Mouse (Mus musculus): ENCODE measurements around the gene Arf5. TPM values are rescaled to one million over a fixed set of nuclear protein-coding genes. Genes with fewer than 3 reads are reported as not detected.

The Arf5 gene
- total and polyA plus RNA-seq, 3 experiments = 92.8 to 292 TPM; not detected in 1

- no peak for DNase-seq (ENCODE audit: low read depth, low spot score)
- TF ChIP-seq TBP (IDR thresholded peaks at IDR 0.05; ENCODE audit: low read depth, low read length) (no peak), MAFK (IDR thresholded peaks at IDR 0.05; ENCODE audit: borderline replicate concordance, low read depth, low read length) (no peak), TCF12 (IDR thresholded peaks at IDR 0.05; ENCODE audit: low read depth, low read length) (no peak), BHLHE40 (IDR thresholded peaks at IDR 0.05; ENCODE audit: borderline replicate concordance, low read depth, low read length) (no peak), MEF2A (IDR thresholded peaks at IDR 0.05; ENCODE audit: extremely low read depth, insufficient replicate concordance, low read depth, low read length, poor library complexity, severe bottlenecking) (no peak), TAL1 (IDR thresholded peaks at IDR 0.05; ENCODE audit: low read length) (no peak), UBTF (IDR thresholded peaks at IDR 0.05; ENCODE audit: borderline replicate concordance, insufficient read depth, low read depth, low read length) (no peak), RCOR1 (IDR thresholded peaks at IDR 0.05; ENCODE audit: low read depth, low read length) (no peak), NRF1 (IDR thresholded peaks at IDR 0.05; ENCODE audit: insufficient read depth, low read depth, low read length, poor library complexity, severe bottlenecking) (no peak), MAX (IDR thresholded peaks at IDR 0.05; ENCODE audit: low read length) (no peak), ZKSCAN1 (IDR thresholded peaks at IDR 0.05; ENCODE audit: low read depth, low read length) (no peak), HCFC1 (IDR thresholded peaks at IDR 0.05; ENCODE audit: low read depth, low read length) (no peak), KAT2A (conservative IDR thresholded peaks at IDR 0.05; ENCODE audit: low read depth, low read length) (no peak), MAZ (IDR thresholded peaks at IDR 0.05; ENCODE audit: low read depth, low read length) (no peak), SMC3 (IDR thresholded peaks at IDR 0.05; ENCODE audit: low read depth, low read length) (no peak), POLR2A (IDR thresholded peaks at IDR 0.05; ENCODE audit: control insufficient read depth in 1 of 2, insufficient read depth in 1 of 2, low read depth in 1 of 2, low read length in 2 of 2, poor library complexity in 1 of 2) (no peak), E2F4 (IDR thresholded peaks at IDR 0.05; ENCODE audit: borderline replicate concordance, low read depth, low read length) (no peak)
- no peak overlapping the region for H3K9ac ChIP-seq (ENCODE audit: control insufficient read depth, low read depth, low read length, poor library complexity, severe bottlenecking)
- no peaks in the 10 kb centered on the region for H3K4me1 ChIP-seq (ENCODE audit: control insufficient read depth in 1 of 2, insufficient read depth in 2 of 2, low read length in 2 of 2)
- H3K79me2 ChIP-seq (ENCODE audit: control insufficient read depth, insufficient read depth, low read length, poor library complexity) = no peaks in the 10 kb centered on the region
- no peaks in the 10 kb centered on the region for H3K9me3 ChIP-seq (replicated peaks; ENCODE audit: insufficient read depth, low read length)
- peaks cover 8 to 10% of the 10 kb centered on the region in 2 experiments for H3K27me3 ChIP-seq (ENCODE audit: control insufficient read depth in 1 of 2, insufficient read depth in 2 of 2, low read length in 2 of 2)
- no peak overlapping the region for H3K4me3 ChIP-seq (ENCODE audit: control insufficient read depth in 1 of 2, insufficient read depth in 1 of 2, low read depth in 2 of 2, low read length in 2 of 2)
- no peak overlapping the region for H3K27ac ChIP-seq (ENCODE audit: control insufficient read depth, low read depth, low read length)
- H3K36me3 ChIP-seq (ENCODE audit: control insufficient read depth in 1 of 2, insufficient read depth in 2 of 2, low read length in 2 of 2) = no peaks in the 10 kb centered on the region
Observed at GRCm38 (mm10) chr6:28450977-28451376, 27.6 kb downstream of the Arf5 start.

- H3K27ac ChIP-seq (ENCODE audit: control insufficient read depth, low read depth, low read length) = no peak overlapping the region
- H3K4me1 ChIP-seq (ENCODE audit: control insufficient read depth in 1 of 2, insufficient read depth in 2 of 2, low read length in 2 of 2) = no peaks in the 10 kb centered on the region
- no peak overlapping the region for H3K9ac ChIP-seq (ENCODE audit: control insufficient read depth, low read depth, low read length, poor library complexity, severe bottlenecking)
Observed at GRCm38 (mm10) chr6:28459221-28459668, 35.9 kb downstream of the Arf5 start.

More at GRCm38 (mm10) chr6:28459221-28459668, 35.9 kb downstream of the Arf5 start:
- Histone ChIP-seq H3K4me3 (ENCODE audit: control insufficient read depth in 1 of 2, insufficient read depth in 1 of 2, low read depth in 2 of 2, low read length in 2 of 2) (no peak overlapping the region), H3K27me3 (ENCODE audit: control insufficient read depth in 1 of 2, insufficient read depth in 2 of 2, low read length in 2 of 2) (peaks cover 6% of the 10 kb centered on the region in 2 experiments), H3K36me3 (ENCODE audit: control insufficient read depth in 1 of 2, insufficient read depth in 2 of 2, low read length in 2 of 2) (no peaks in the 10 kb centered on the region), H3K79me2 (ENCODE audit: control insufficient read depth, insufficient read depth, low read length, poor library complexity) (no peaks in the 10 kb centered on the region), H3K9me3 (replicated peaks; ENCODE audit: insufficient read depth, low read length) (no peaks in the 10 kb centered on the region)
- TF ChIP-seq E2F4 (IDR thresholded peaks at IDR 0.05; ENCODE audit: borderline replicate concordance, low read depth, low read length) (no peak), ZKSCAN1 (IDR thresholded peaks at IDR 0.05; ENCODE audit: low read depth, low read length) (no peak), RCOR1 (IDR thresholded peaks at IDR 0.05; ENCODE audit: low read depth, low read length) (no peak), TBP (IDR thresholded peaks at IDR 0.05; ENCODE audit: low read depth, low read length) (no peak), MYC (IDR thresholded peaks at IDR 0.05; ENCODE audit: low read depth, low read length) (no peak), ZNF384 (IDR thresholded peaks at IDR 0.05; ENCODE audit: low read depth, low read length) (no peak), USF1 (IDR thresholded peaks at IDR 0.05; ENCODE audit: low read depth, low read length) (no peak), MYB (IDR thresholded peaks at IDR 0.05; ENCODE audit: low read depth, low read length) (no peak), JUND (IDR thresholded peaks at IDR 0.05; ENCODE audit: low read depth, low read length) (no peak), MXI1 (IDR thresholded peaks at IDR 0.05; ENCODE audit: low read depth, low read length) (no peak), GABPA (IDR thresholded peaks at IDR 0.05; ENCODE audit: low read depth, low read length) (no peak), SMC3 (IDR thresholded peaks at IDR 0.05; ENCODE audit: low read depth, low read length) (no peak), MEF2A (IDR thresholded peaks at IDR 0.05; ENCODE audit: extremely low read depth, insufficient replicate concordance, low read depth, low read length, poor library complexity, severe bottlenecking) (no peak), NELFE (IDR thresholded peaks at IDR 0.05; ENCODE audit: low read depth, low read length) (no peak), USF2 (IDR thresholded peaks at IDR 0.05; ENCODE audit: borderline replicate concordance in 1 of 2, insufficient read depth in 1 of 2, low read depth in 1 of 2, low read length in 2 of 2) (no peak), MAX (IDR thresholded peaks at IDR 0.05; ENCODE audit: low read length) (no peak), SIN3A (IDR thresholded peaks at IDR 0.05; ENCODE audit: low read length) (no peak), NRF1 (IDR thresholded peaks at IDR 0.05; ENCODE audit: insufficient read depth, low read depth, low read length, poor library complexity, severe bottlenecking) (no peak)
- no peak for DNase-seq (ENCODE audit: low read depth, low spot score)

Measured in MEL (cell line).